Mouse (Mus musculus): ENCODE measurements at regions not wholly inside any gene's neighbourhood (a gene's known extent, or its start where the extent isn't known, plus 50 kb on each side); places are given as distances from the start of the nearest gene placed in this dataset.

DNA sequence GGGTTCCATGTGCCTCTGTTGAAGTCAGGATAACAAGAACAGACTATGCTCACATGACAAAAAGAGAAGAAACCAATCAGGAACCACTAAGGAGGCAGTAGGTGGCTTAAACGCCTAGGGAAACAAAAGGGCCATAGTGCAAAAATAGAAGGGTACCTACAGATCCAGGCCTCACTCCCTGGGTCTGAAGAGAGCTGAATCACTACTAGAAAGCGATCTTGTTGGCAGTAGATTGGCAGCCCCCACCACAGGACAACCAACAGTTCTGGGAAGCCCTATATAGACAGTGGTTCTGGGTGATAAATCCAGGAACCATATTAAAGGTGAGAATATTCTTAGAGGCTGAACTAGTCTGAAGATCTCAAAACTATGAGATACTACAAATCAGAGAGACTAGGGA lies 498.7 kb downstream of the Fam19a5 start:
- no peaks in the 10 kb centered on the region for H3K36me3 ChIP-seq (ENCODE audit: control insufficient read depth, insufficient read depth, low read length)
- WGBS = 83% methylated on average over 2 of the region's 2 CpGs
- no peak overlapping the region for H3K9ac ChIP-seq (replicated peaks; ENCODE audit: low read depth, low read length)
- H3K4me1 ChIP-seq (ENCODE audit: control insufficient read depth, insufficient read depth, low read length) = no peaks in the 10 kb centered on the region
- H3K27me3 ChIP-seq (ENCODE audit: control insufficient read depth, insufficient read depth, low read length) = no peaks in the 10 kb centered on the region
- no peak overlapping the region for H3K4me2 ChIP-seq (replicated peaks; ENCODE audit: low read depth, low read length)
- H3K27ac ChIP-seq (ENCODE audit: low read length) = no peak overlapping the region
- ATAC-seq (ENCODE audit: insufficient number of reproducible peaks, insufficient read depth, low FRiP score, low read depth) = no peak
- H3K4me3 ChIP-seq (ENCODE audit: low read depth, low read length) = no peak overlapping the region
- H3K9me3 ChIP-seq (ENCODE audit: control insufficient read depth, low read depth, low read length) = no peaks in the 10 kb centered on the region

DNA sequence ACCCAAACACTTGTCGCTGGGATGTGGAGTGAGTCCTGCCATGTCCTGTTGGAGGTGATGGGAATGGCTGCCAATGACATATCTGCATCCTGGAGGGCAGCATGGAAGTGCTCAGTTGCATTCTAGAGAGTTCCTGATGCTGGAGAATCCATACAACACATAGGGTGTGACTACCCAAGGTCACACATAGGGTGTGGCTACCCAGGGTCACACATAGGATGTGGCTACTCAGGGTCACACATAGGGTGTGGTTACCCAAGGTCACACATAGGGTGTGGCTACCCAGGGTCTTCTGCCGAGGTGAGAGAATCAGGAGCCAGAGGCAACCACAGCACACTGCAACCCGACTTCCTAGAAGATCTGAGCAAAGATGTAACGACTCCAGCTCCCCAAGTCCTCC lies 514.0 kb downstream of the Fam19a5 start:
- Histone ChIP-seq H3K36me3 (ENCODE audit: control insufficient read depth, insufficient read depth, low read length) (no peaks in the 10 kb centered on the region), H3K9ac (replicated peaks; ENCODE audit: low read depth, low read length) (no peak overlapping the region), H3K9me3 (ENCODE audit: control insufficient read depth, low read depth, low read length) (no peaks in the 10 kb centered on the region), H3K4me3 (ENCODE audit: low read depth, low read length) (no peak overlapping the region), H3K27me3 (ENCODE audit: control insufficient read depth, insufficient read depth, low read length) (no peaks in the 10 kb centered on the region), H3K27ac (ENCODE audit: low read length) (no peak overlapping the region), H3K4me2 (replicated peaks; ENCODE audit: low read depth, low read length) (no peak overlapping the region), H3K4me1 (ENCODE audit: control insufficient read depth, insufficient read depth, low read length) (no peaks in the 10 kb centered on the region)
- ATAC-seq (ENCODE audit: insufficient number of reproducible peaks, insufficient read depth, low FRiP score, low read depth) = no peak
- 50% methylated on average over 4 of the region's 4 CpGs for WGBS

DNA sequence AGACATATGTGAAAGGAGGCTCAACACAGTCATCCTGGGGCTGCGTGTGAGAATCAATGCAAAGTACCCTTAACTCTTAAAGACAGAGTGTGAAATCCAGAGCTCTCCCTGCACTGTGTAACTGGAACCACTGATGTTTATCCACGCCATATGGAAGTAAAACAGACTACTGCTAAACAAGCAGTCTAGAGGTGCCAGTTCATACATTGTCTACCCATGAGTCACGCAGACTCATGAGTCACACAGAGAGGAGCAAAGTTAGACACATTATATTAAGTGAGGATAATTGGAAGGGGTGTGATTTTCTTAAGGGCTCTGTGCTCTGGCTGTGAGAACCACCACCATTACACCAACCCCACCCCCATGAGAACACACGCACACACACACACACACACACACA lies 516.8 kb downstream of the Fam19a5 start:
- H3K36me3 ChIP-seq (ENCODE audit: control insufficient read depth, insufficient read depth, low read length) = no peaks in the 10 kb centered on the region
- WGBS = 83% methylated on average over 4 of the region's 4 CpGs

DNA sequence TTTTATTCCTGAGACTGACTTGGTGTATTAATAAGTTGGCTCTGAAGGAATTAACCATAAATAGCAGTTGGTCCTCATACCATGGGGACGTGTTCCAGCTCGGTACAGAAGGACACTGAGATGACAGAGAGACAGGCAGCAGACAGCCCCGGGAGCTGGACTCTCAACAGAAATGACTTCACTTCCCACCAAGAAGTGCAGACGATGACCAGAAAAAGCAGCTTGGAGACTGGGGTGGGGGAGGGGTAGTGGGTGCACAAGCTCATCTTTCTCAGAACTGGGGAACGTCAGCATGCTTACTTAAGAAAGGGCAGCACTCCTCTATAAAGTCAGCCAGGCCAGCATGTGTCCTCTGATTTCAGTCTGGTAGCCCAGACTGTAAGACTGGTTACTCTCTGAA lies 518.9 kb downstream of the Fam19a5 start:
- Histone ChIP-seq H3K36me3 (ENCODE audit: control insufficient read depth, insufficient read depth, low read length) (no peaks in the 10 kb centered on the region), H3K4me3 (ENCODE audit: low read depth, low read length) (no peak overlapping the region), H3K9me3 (ENCODE audit: control insufficient read depth, low read depth, low read length) (no peaks in the 10 kb centered on the region), H3K27me3 (ENCODE audit: control insufficient read depth, insufficient read depth, low read length) (no peaks in the 10 kb centered on the region), H3K4me2 (replicated peaks; ENCODE audit: low read depth, low read length) (no peak overlapping the region), H3K9ac (replicated peaks; ENCODE audit: low read depth, low read length) (no peak overlapping the region), H3K27ac (ENCODE audit: low read length) (no peak overlapping the region), H3K4me1 (ENCODE audit: control insufficient read depth, insufficient read depth, low read length) (no peaks in the 10 kb centered on the region)
- WGBS = 48% methylated on average over 5 of the region's 5 CpGs
- ATAC-seq (ENCODE audit: insufficient number of reproducible peaks, insufficient read depth, low FRiP score, low read depth) = no peak

More for the DNA sequence above, 516.8 kb downstream of the Fam19a5 start:
- no peak overlapping the region for H3K9ac ChIP-seq (replicated peaks; ENCODE audit: low read depth, low read length)
- no peaks in the 10 kb centered on the region for H3K9me3 ChIP-seq (ENCODE audit: control insufficient read depth, low read depth, low read length)
- no peak overlapping the region for H3K4me3 ChIP-seq (ENCODE audit: low read depth, low read length)
- no peaks in the 10 kb centered on the region for H3K4me1 ChIP-seq (ENCODE audit: control insufficient read depth, insufficient read depth, low read length)
- no peak overlapping the region for H3K27ac ChIP-seq (ENCODE audit: low read length)
- ATAC-seq (ENCODE audit: insufficient number of reproducible peaks, insufficient read depth, low FRiP score, low read depth) = no peak
- no peak overlapping the region for H3K4me2 ChIP-seq (replicated peaks; ENCODE audit: low read depth, low read length)
- H3K27me3 ChIP-seq (ENCODE audit: control insufficient read depth, insufficient read depth, low read length) = no peaks in the 10 kb centered on the region

DNA sequence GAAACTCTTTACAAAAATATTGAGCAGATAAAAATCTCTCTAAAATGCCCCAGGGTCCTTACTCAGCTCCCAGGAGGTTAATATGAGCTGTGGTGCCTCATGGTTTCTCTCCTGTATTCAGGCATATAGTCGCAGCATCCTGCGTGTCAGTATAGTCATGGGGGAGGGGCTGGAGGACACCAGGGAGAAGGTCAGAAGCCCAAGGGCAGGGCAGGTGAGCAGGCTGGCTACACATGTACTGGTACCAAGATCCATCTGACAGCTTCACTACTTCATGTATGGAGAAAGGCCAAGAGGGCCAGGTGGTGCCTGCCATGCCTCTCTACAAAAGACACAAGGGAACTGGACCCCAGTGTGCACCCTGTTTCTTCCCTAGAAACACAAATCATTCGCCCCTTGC lies 524.4 kb downstream of the Fam19a5 start:
- Histone ChIP-seq H3K4me3 (ENCODE audit: low read depth, low read length) (no peak overlapping the region), H3K9ac (replicated peaks; ENCODE audit: low read depth, low read length) (no peak overlapping the region), H3K4me2 (replicated peaks; ENCODE audit: low read depth, low read length) (no peak overlapping the region), H3K27me3 (ENCODE audit: control insufficient read depth, insufficient read depth, low read length) (no peaks in the 10 kb centered on the region), H3K27ac (ENCODE audit: low read length) (no peak overlapping the region), H3K4me1 (ENCODE audit: control insufficient read depth, insufficient read depth, low read length) (no peaks in the 10 kb centered on the region), H3K9me3 (ENCODE audit: control insufficient read depth, low read depth, low read length) (no peaks in the 10 kb centered on the region), H3K36me3 (ENCODE audit: control insufficient read depth, insufficient read depth, low read length) (no peaks in the 10 kb centered on the region)
- ATAC-seq (ENCODE audit: insufficient number of reproducible peaks, insufficient read depth, low FRiP score, low read depth) = no peak
- WGBS = 26% methylated on average over 3 of the region's 3 CpGs

DNA sequence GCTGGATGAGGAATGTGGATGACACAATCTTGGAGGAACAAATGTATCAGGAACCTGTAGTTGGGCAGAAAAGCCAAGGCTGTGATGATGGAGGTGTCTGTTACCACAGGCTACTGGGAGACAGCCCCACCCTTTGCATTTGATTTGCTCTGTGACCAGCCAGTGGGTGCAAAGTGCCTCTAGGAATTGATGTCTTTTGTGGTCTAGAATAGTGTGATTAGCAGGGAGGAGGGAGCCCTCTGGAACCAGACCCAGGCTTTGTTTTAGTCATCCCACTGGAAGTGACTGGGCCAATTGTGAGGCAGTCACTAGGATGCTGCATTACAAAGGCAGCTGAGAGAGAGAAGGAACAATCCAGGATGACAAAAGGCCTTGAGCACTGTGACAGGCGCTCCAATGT lies 527.4 kb upstream of the Zdhhc25 start:
- Histone ChIP-seq H3K9ac (replicated peaks; ENCODE audit: low read depth, low read length) (no peak overlapping the region), H3K4me1 (ENCODE audit: control insufficient read depth, insufficient read depth, low read length) (no peaks in the 10 kb centered on the region), H3K4me3 (ENCODE audit: low read depth, low read length) (no peak overlapping the region), H3K4me2 (replicated peaks; ENCODE audit: low read depth, low read length) (no peak overlapping the region), H3K9me3 (ENCODE audit: control insufficient read depth, low read depth, low read length) (no peaks in the 10 kb centered on the region), H3K27me3 (ENCODE audit: control insufficient read depth, insufficient read depth, low read length) (no peaks in the 10 kb centered on the region), H3K36me3 (ENCODE audit: control insufficient read depth, insufficient read depth, low read length) (no peaks in the 10 kb centered on the region), H3K27ac (ENCODE audit: low read length) (no peak overlapping the region)
- WGBS = 61% methylated on average over 1 of the region's 1 CpGs
- ATAC-seq (ENCODE audit: insufficient number of reproducible peaks, insufficient read depth, low FRiP score, low read depth) = no peak

DNA sequence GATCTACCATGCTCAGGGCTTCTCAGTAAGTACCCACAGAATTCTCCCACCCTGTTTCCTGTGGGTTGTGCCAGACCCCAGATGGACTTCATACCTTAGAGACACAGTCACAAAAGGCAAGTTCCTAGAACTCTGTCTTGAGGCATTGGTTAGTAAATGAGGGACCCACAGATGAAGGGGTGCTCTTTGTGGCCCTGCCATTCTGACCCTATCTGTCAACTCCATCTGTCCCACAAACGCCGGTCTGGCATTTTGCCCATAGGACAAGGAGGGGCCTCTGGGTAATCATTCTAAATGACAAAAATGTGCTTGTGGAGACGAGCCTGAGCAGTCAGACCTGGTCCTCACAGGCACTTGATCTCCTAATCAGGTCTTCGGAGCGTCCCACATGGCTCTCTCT lies 516.2 kb upstream of the Zdhhc25 start:
- H3K36me3 ChIP-seq (ENCODE audit: control insufficient read depth, insufficient read depth, low read length) = no peaks in the 10 kb centered on the region
- no peak for ATAC-seq (ENCODE audit: insufficient number of reproducible peaks, insufficient read depth, low FRiP score, low read depth)
- no peak overlapping the region for H3K4me3 ChIP-seq (ENCODE audit: low read depth, low read length)
- no peak overlapping the region for H3K4me2 ChIP-seq (replicated peaks; ENCODE audit: low read depth, low read length)
- H3K9ac ChIP-seq (replicated peaks; ENCODE audit: low read depth, low read length) = no peak overlapping the region
- no peaks in the 10 kb centered on the region for H3K27me3 ChIP-seq (ENCODE audit: control insufficient read depth, insufficient read depth, low read length)
- WGBS = 51% methylated on average over 5 of the region's 5 CpGs
- no peaks in the 10 kb centered on the region for H3K4me1 ChIP-seq (ENCODE audit: control insufficient read depth, insufficient read depth, low read length)
- H3K9me3 ChIP-seq (ENCODE audit: control insufficient read depth, low read depth, low read length) = no peaks in the 10 kb centered on the region
- H3K27ac ChIP-seq (ENCODE audit: low read length) = no peak overlapping the region

DNA sequence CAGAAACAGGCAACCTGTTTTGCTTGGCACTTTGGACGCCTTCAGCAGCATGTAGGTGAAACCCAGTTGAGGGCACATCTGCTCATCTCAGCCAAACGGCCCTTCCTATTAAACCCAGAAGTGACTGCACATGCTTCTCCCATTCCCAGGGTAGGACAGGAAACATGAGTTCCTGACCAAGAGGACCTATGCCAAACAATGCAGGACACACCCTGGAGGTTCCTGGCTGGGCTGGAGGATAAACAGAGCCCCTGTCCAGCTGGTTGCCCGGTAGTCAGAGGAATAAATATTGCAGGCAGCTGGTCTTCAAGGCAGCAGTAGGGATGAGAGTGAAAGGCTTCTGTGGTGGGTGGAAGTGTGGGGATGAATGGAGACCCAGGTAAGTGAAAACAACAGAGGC lies 514.5 kb upstream of the Zdhhc25 start:
- Histone ChIP-seq H3K9ac (replicated peaks; ENCODE audit: low read depth, low read length) (no peak overlapping the region), H3K36me3 (ENCODE audit: control insufficient read depth, insufficient read depth, low read length) (no peaks in the 10 kb centered on the region), H3K27ac (ENCODE audit: low read length) (no peak overlapping the region), H3K9me3 (ENCODE audit: control insufficient read depth, low read depth, low read length) (no peaks in the 10 kb centered on the region), H3K4me2 (replicated peaks; ENCODE audit: low read depth, low read length) (no peak overlapping the region), H3K27me3 (ENCODE audit: control insufficient read depth, insufficient read depth, low read length) (no peaks in the 10 kb centered on the region), H3K4me3 (ENCODE audit: low read depth, low read length) (no peak overlapping the region), H3K4me1 (ENCODE audit: control insufficient read depth, insufficient read depth, low read length) (no peaks in the 10 kb centered on the region)
- 59% methylated on average over 3 of the region's 3 CpGs for WGBS
- no peak for ATAC-seq (ENCODE audit: insufficient number of reproducible peaks, insufficient read depth, low FRiP score, low read depth)

DNA sequence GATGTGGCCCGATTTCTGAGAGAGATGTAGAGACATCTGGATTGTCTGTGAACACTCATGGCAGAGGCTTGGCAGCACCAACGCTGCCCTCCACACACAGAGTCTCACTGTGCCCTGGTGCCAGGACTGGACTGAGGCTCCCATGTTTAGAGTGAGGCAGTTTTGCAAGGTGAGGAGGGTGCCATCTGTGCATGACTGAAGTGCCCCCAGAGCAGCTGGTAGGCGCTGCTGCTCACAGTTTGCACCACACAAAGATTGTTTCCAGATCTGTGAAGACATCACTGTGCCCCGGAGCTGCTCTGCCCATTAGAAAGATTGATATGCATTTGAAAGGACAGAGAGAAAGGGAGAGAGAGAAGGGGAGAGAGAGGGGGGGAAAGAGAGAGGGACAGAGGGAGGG lies 510.6 kb upstream of the Zdhhc25 start:
- Histone ChIP-seq H3K4me3 (ENCODE audit: low read depth, low read length) (no peak overlapping the region), H3K4me1 (ENCODE audit: control insufficient read depth, insufficient read depth, low read length) (no peaks in the 10 kb centered on the region), H3K27ac (ENCODE audit: low read length) (no peak overlapping the region), H3K27me3 (ENCODE audit: control insufficient read depth, insufficient read depth, low read length) (no peaks in the 10 kb centered on the region), H3K4me2 (replicated peaks; ENCODE audit: low read depth, low read length) (no peak overlapping the region), H3K9me3 (ENCODE audit: control insufficient read depth, low read depth, low read length) (peaks cover 3% of the 10 kb centered on the region; the same call in 1 of the 2 replicates), H3K36me3 (ENCODE audit: control insufficient read depth, insufficient read depth, low read length) (no peaks in the 10 kb centered on the region), H3K9ac (replicated peaks; ENCODE audit: low read depth, low read length) (no peak overlapping the region)
- ATAC-seq (ENCODE audit: insufficient number of reproducible peaks, insufficient read depth, low FRiP score, low read depth) = no peak
- WGBS = 54% methylated on average over 4 of the region's 4 CpGs
